Mouse (Mus musculus): ENCODE measurements around the gene Hoxa4. TPM values are rescaled to one million over a fixed set of nuclear protein-coding genes. Genes with fewer than 3 reads are reported as not detected.
A peak's percentile ranks its signal among the peaks of the same experiment; 100 is the strongest.

Gene Hoxa4
- polyA plus RNA-seq (2014; fragmentation: Nextera tagmentation; extraction: Ambion mirVana): 6.7 and 6.8 TPM in 2 replicates

- 1% methylated on average over 63 of the region's 102 CpGs for WGBS
- peak within 1 kb of the TSS; percentile 47 for H3K4me3 ChIP-seq (ENCODE audit: low read depth, low read length)
- H3K27ac ChIP-seq (ENCODE audit: low read length): peak within 1 kb of the TSS; percentile 98
- no peaks in the 10 kb centered on the region for H3K27me3 ChIP-seq (ENCODE audit: control insufficient read depth, insufficient read depth, low read length)
- 0 out of 2 replicates have a peak, but pooled peaks cover 2% of the 10 kb centered on the region for H3K36me3 ChIP-seq (ENCODE audit: control insufficient read depth, insufficient read depth, low read length)
- H3K4me1 ChIP-seq (ENCODE audit: control insufficient read depth, insufficient read depth, low read length): peaks cover 58% of the 10 kb centered on the region
- peak within 1 kb of the TSS; percentile 90 for H3K4me2 ChIP-seq (replicated peaks; ENCODE audit: low read depth, low read length)
- H3K9me3 ChIP-seq (ENCODE audit: control insufficient read depth, low read depth, low read length): no peaks in the 10 kb centered on the region
- peak within 1 kb of the TSS; percentile 97 for H3K9ac ChIP-seq (replicated peaks; ENCODE audit: low read depth, low read length)
- no peak for ATAC-seq (ENCODE audit: insufficient number of reproducible peaks, insufficient read depth, low FRiP score, low read depth)
Observed at GRCm38 (mm10) chr6:52190906-52191810, at the start of gene Hoxa4. Gene Hoxa4, minus strand, starts transcription at chr6:52191753.

GRCm38 (mm10) chr6:52241001-52241621 lies 49.6 kb upstream of the Hoxa4 start:
- no peak overlapping the region for H3K4me2 ChIP-seq (replicated peaks; ENCODE audit: low read depth, low read length)
- H3K27me3 ChIP-seq (ENCODE audit: control insufficient read depth, insufficient read depth, low read length): peaks cover 65% of the 10 kb centered on the region
- H3K27ac ChIP-seq (ENCODE audit: low read length): no peak overlapping the region
- no peaks in the 10 kb centered on the region for H3K9me3 ChIP-seq (ENCODE audit: control insufficient read depth, low read depth, low read length)
- ATAC-seq (ENCODE audit: insufficient number of reproducible peaks, insufficient read depth, low FRiP score, low read depth): no peak
- 2% methylated on average over 9 of the region's 9 CpGs for WGBS
- H3K9ac ChIP-seq (replicated peaks; ENCODE audit: low read depth, low read length): no peak overlapping the region
- no peaks in the 10 kb centered on the region; the same call in 1 of the 2 replicates for H3K4me1 ChIP-seq (ENCODE audit: control insufficient read depth, insufficient read depth, low read length)
- H3K36me3 ChIP-seq (ENCODE audit: control insufficient read depth, insufficient read depth, low read length): no peaks in the 10 kb centered on the region
- H3K4me3 ChIP-seq (ENCODE audit: low read depth, low read length): no peak overlapping the region

- peaks cover 65% of the 10 kb centered on the region for H3K27me3 ChIP-seq (ENCODE audit: control insufficient read depth, insufficient read depth, low read length)
- no peaks in the 10 kb centered on the region; the same call in 1 of the 2 replicates for H3K4me1 ChIP-seq (ENCODE audit: control insufficient read depth, insufficient read depth, low read length)
- WGBS: 1% methylated on average over 35 of the region's 35 CpGs
- H3K4me3 ChIP-seq (ENCODE audit: low read depth, low read length): peak within 1 kb of the TSS; percentile 14
- H3K27ac ChIP-seq (ENCODE audit: low read length): no peak within 1 kb of the TSS
- H3K9ac ChIP-seq (replicated peaks; ENCODE audit: low read depth, low read length): no peak within 1 kb of the TSS
- H3K4me2 ChIP-seq (replicated peaks; ENCODE audit: low read depth, low read length): peak within 1 kb of the TSS; percentile 20; the same call in 1 of the 2 replicates
- ATAC-seq (ENCODE audit: insufficient number of reproducible peaks, insufficient read depth, low FRiP score, low read depth): no peak
- H3K36me3 ChIP-seq (ENCODE audit: control insufficient read depth, insufficient read depth, low read length): no peaks in the 10 kb centered on the region
- H3K9me3 ChIP-seq (ENCODE audit: control insufficient read depth, low read depth, low read length): no peaks in the 10 kb centered on the region
Observed at GRCm38 (mm10) chr6:52240389-52241000, 48.9 kb upstream of the Hoxa4 start, which contains the start of gene Hoxa10. Gene Hoxa10, minus strand, starts transcription at chr6:52240854.

GRCm38 (mm10) chr6:52239625-52240388 lies 48.3 kb upstream of the Hoxa4 start:
- Histone ChIP-seq H3K9ac (replicated peaks; ENCODE audit: low read depth, low read length) (no peak overlapping the region), H3K27me3 (ENCODE audit: control insufficient read depth, insufficient read depth, low read length) (peaks cover 65% of the 10 kb centered on the region)

GRCm38 (mm10) chr6:52238976-52239375 lies 47.4 kb upstream of the Hoxa4 start:
- H3K9me3 ChIP-seq (ENCODE audit: control insufficient read depth, low read depth, low read length): no peaks in the 10 kb centered on the region
- no peaks in the 10 kb centered on the region for H3K36me3 ChIP-seq (ENCODE audit: control insufficient read depth, insufficient read depth, low read length)
- H3K27ac ChIP-seq (ENCODE audit: low read length): no peak overlapping the region
- H3K27me3 ChIP-seq (ENCODE audit: control insufficient read depth, insufficient read depth, low read length): peaks cover 71% of the 10 kb centered on the region
- 2% methylated on average over 7 of the region's 7 CpGs for WGBS
- no peak for ATAC-seq (ENCODE audit: insufficient number of reproducible peaks, insufficient read depth, low FRiP score, low read depth)
- no peak overlapping the region for H3K4me3 ChIP-seq (ENCODE audit: low read depth, low read length)
- H3K4me2 ChIP-seq (replicated peaks; ENCODE audit: low read depth, low read length): no peak overlapping the region
- H3K4me1 ChIP-seq (ENCODE audit: control insufficient read depth, insufficient read depth, low read length): peaks cover 2% of the 10 kb centered on the region; the same call in 1 of the 2 replicates
- H3K9ac ChIP-seq (replicated peaks; ENCODE audit: low read depth, low read length): no peak overlapping the region

More at GRCm38 (mm10) chr6:52239625-52240388, 48.3 kb upstream of the Hoxa4 start:
- 3% methylated on average over 30 of the region's 30 CpGs for WGBS
- Histone ChIP-seq H3K9me3 (ENCODE audit: control insufficient read depth, low read depth, low read length) (no peaks in the 10 kb centered on the region), H3K4me3 (ENCODE audit: low read depth, low read length) (peak overlapping the region; percentile 14), H3K4me1 (ENCODE audit: control insufficient read depth, insufficient read depth, low read length) (no peaks in the 10 kb centered on the region; the same call in 1 of the 2 replicates), H3K4me2 (replicated peaks; ENCODE audit: low read depth, low read length) (peak overlapping the region; percentile 20; the same call in 1 of the 2 replicates), H3K27ac (ENCODE audit: low read length) (no peak overlapping the region), H3K36me3 (ENCODE audit: control insufficient read depth, insufficient read depth, low read length) (no peaks in the 10 kb centered on the region)
- ATAC-seq (ENCODE audit: insufficient number of reproducible peaks, insufficient read depth, low FRiP score, low read depth): no peak

- Histone ChIP-seq H3K27me3 (ENCODE audit: control insufficient read depth, insufficient read depth, low read length) (peaks cover 71% of the 10 kb centered on the region), H3K9ac (replicated peaks; ENCODE audit: low read depth, low read length) (no peak overlapping the region), H3K4me3 (ENCODE audit: low read depth, low read length) (no peak overlapping the region), H3K9me3 (ENCODE audit: control insufficient read depth, low read depth, low read length) (no peaks in the 10 kb centered on the region), H3K27ac (ENCODE audit: low read length) (no peak overlapping the region), H3K36me3 (ENCODE audit: control insufficient read depth, insufficient read depth, low read length) (no peaks in the 10 kb centered on the region), H3K4me2 (replicated peaks; ENCODE audit: low read depth, low read length) (no peak overlapping the region), H3K4me1 (ENCODE audit: control insufficient read depth, insufficient read depth, low read length) (peaks cover 3% of the 10 kb centered on the region; the same call in 1 of the 2 replicates)
- ATAC-seq (ENCODE audit: insufficient number of reproducible peaks, insufficient read depth, low FRiP score, low read depth): no peak
- 2% methylated on average over 7 of the region's 7 CpGs for WGBS
Observed at GRCm38 (mm10) chr6:52238155-52238545, 46.6 kb upstream of the Hoxa4 start.

- H3K27me3 ChIP-seq (ENCODE audit: control insufficient read depth, insufficient read depth, low read length): peaks cover 71% of the 10 kb centered on the region
- no peak for ATAC-seq (ENCODE audit: insufficient number of reproducible peaks, insufficient read depth, low FRiP score, low read depth)
Observed at GRCm38 (mm10) chr6:52237346-52238154, 46.0 kb upstream of the Hoxa4 start.

More at GRCm38 (mm10) chr6:52237346-52238154, 46.0 kb upstream of the Hoxa4 start:
- H3K4me3 ChIP-seq (ENCODE audit: low read depth, low read length): no peak overlapping the region
- H3K36me3 ChIP-seq (ENCODE audit: control insufficient read depth, insufficient read depth, low read length): no peaks in the 10 kb centered on the region
- no peak overlapping the region for H3K27ac ChIP-seq (ENCODE audit: low read length)
- H3K9me3 ChIP-seq (ENCODE audit: control insufficient read depth, low read depth, low read length): no peaks in the 10 kb centered on the region
- H3K4me2 ChIP-seq (replicated peaks; ENCODE audit: low read depth, low read length): no peak overlapping the region
- H3K4me1 ChIP-seq (ENCODE audit: control insufficient read depth, insufficient read depth, low read length): peaks cover 3% of the 10 kb centered on the region; the same call in 1 of the 2 replicates
- WGBS: 8% methylated on average over 10 of the region's 10 CpGs
- no peak overlapping the region for H3K9ac ChIP-seq (replicated peaks; ENCODE audit: low read depth, low read length)
